Mouse (Mus musculus) CH12.LX (cell line): ENCODE results near the gene Apbb1ip. TPM values are rescaled to one million over a fixed set of nuclear protein-coding genes. Genes with fewer than 3 reads are reported as not detected.

Experiments used
- DNase-seq: peaks from one replicate; pipeline ENCODE4 v3.0.0-alpha.2; 2013; ENCODE audit errors: extremely low read depth
- H3K27ac ChIP-seq: 2 replicates; pipeline ENCODE4 v1.5.1; 2012; ENCODE audit warnings: low read depth, mild to moderate bottlenecking, control low read depth, moderate library complexity; ENCODE audit not compliant: insufficient read depth
- H3K27me3 ChIP-seq: replicated peaks from 2 replicates; pipeline ENCODE3; 2012; ENCODE audit warnings: inconsistent platforms
- H3K36me3 ChIP-seq, 2 experiments: replicated peaks in 1 of 2; 2 replicates each; pipeline versions ENCODE3 to v1.6.1; 2012; ENCODE audit warnings: inconsistent platforms in 1 of 2, low read length in 1 of 2, mild to moderate bottlenecking in 1 of 2, mixed read lengths in 1 of 2, moderate library complexity in 1 of 2; ENCODE audit not compliant: control insufficient read depth in 1 of 2, insufficient read depth in 1 of 2
- H3K4me1 ChIP-seq, 2 experiments: 2 replicates each; pipeline ENCODE4 v1.6.1; 2012; ENCODE audit warnings: inconsistent platforms in 1 of 2, moderate library complexity in 1 of 2; ENCODE audit not compliant: insufficient read depth in 2 of 2, control insufficient read depth in 1 of 2
- H3K4me2 ChIP-seq: 2 replicates; pipeline ENCODE4 v1.6.1; 2012; ENCODE audit warnings: low read depth, mild to moderate bottlenecking, control low read depth; ENCODE audit not compliant: poor library complexity, insufficient read depth, severe bottlenecking
- H3K4me3 ChIP-seq, 3 experiments: fragments of 150-350 bp in 1 of 3; sonication (generic) in 1 of 3; replicated peaks in 1 of 3; 2 replicates each; pipeline versions ENCODE3 to v1.5.1; 2011 to 2012; ENCODE audit warnings: low read depth in 2 of 3, low read length in 2 of 3, mild to moderate bottlenecking in 2 of 3, moderate library complexity in 2 of 3, control low read depth in 1 of 3, improper control_type of control experiment in 1 of 3, inconsistent platforms in 1 of 3, mixed read lengths in 1 of 3; ENCODE audit not compliant: poor library complexity in 1 of 3
- H3K79me2 ChIP-seq: replicated peaks from 2 replicates; pipeline ENCODE4 v1.6.1; 2012; ENCODE audit warnings: mild to moderate bottlenecking, moderate library complexity; ENCODE audit not compliant: control insufficient read depth, poor library complexity, insufficient read depth, severe bottlenecking; ENCODE audit errors: extremely low read depth
- H3K9ac ChIP-seq: 2 replicates; pipeline ENCODE4 v1.6.1; 2012; ENCODE audit warnings: low read depth, mild to moderate bottlenecking, control low read depth, moderate library complexity; ENCODE audit not compliant: insufficient read depth
- H3K9me3 ChIP-seq: replicated peaks from 2 replicates; pipeline ENCODE3; 2012; ENCODE audit warnings: low read length, inconsistent platforms, mixed read lengths
- CHD1 ChIP-seq: IDR thresholded peaks from 2 replicates; pipeline ENCODE4 v1.6.1; 2012; ENCODE audit warnings: low read depth, low read length, improper control_type of control experiment, inconsistent platforms
- CHD2 ChIP-seq: IDR thresholded peaks from 2 replicates; pipeline ENCODE4 v1.6.1; 2011; ENCODE audit warnings: low read length, improper control_type of control experiment
- E2F4 ChIP-seq: IDR thresholded peaks from 2 replicates; pipeline ENCODE4 v1.6.1; 2011; ENCODE audit warnings: low read depth, low read length, improper control_type of control experiment; ENCODE audit not compliant: insufficient replicate concordance
- EP300 ChIP-seq: IDR thresholded peaks from 2 replicates; pipeline ENCODE4 v1.6.1; 2011; ENCODE audit warnings: low read length, improper control_type of control experiment
- ETS1 ChIP-seq: conservative IDR thresholded peaks from 2 replicates; pipeline ENCODE4 v1.6.1; 2012; ENCODE audit warnings: low read depth, mild to moderate bottlenecking, inconsistent platforms, low read length, improper control_type of control experiment, moderate library complexity
- GABPA ChIP-seq: IDR thresholded peaks from 2 replicates; pipeline ENCODE4 v1.6.1; 2012; ENCODE audit warnings: low read depth, low read length, improper control_type of control experiment, inconsistent platforms; ENCODE audit not compliant: insufficient replicate concordance
- HCFC1 ChIP-seq: IDR thresholded peaks from 2 replicates; pipeline ENCODE4 v1.6.1; 2012; ENCODE audit warnings: low read depth, mild to moderate bottlenecking, inconsistent platforms, low read length, improper control_type of control experiment
- JUN ChIP-seq: IDR thresholded peaks from 2 replicates; pipeline ENCODE4 v1.6.1; 2011; ENCODE audit warnings: low read depth, mild to moderate bottlenecking, low read length, improper control_type of control experiment, moderate library complexity; ENCODE audit not compliant: insufficient read depth
- JUND ChIP-seq: conservative IDR thresholded peaks from 2 replicates; pipeline ENCODE4 v1.6.1; 2011; ENCODE audit warnings: low read depth, low read length, improper control_type of control experiment
- MEF2A ChIP-seq: IDR thresholded peaks from 2 replicates; pipeline ENCODE4 v1.6.1; 2014; ENCODE audit warnings: low read depth, mild to moderate bottlenecking, inconsistent platforms, low read length, improper control_type of control experiment, borderline replicate concordance
- MXI1 ChIP-seq: IDR thresholded peaks from 2 replicates; pipeline ENCODE4 v1.6.1; 2011; ENCODE audit warnings: mild to moderate bottlenecking, low read depth, low read length, improper control_type of control experiment
- MYC ChIP-seq: IDR thresholded peaks from 2 replicates; pipeline ENCODE4 v1.6.1; 2011; ENCODE audit warnings: low read depth, mild to moderate bottlenecking, improper control_type of control experiment, low read length
- POLR2AphosphoS2 ChIP-seq: IDR thresholded peaks from 2 replicates; pipeline ENCODE4 v1.6.1; 2011; ENCODE audit warnings: low read depth, low read length, improper control_type of control experiment
- RAD21 ChIP-seq: IDR thresholded peaks from 2 replicates; pipeline ENCODE4 v1.6.1; 2011; ENCODE audit warnings: low read depth, mild to moderate bottlenecking, low read length, improper control_type of control experiment, moderate library complexity
- RCOR1 ChIP-seq: conservative IDR thresholded peaks from 2 replicates; pipeline ENCODE4 v1.6.1; 2012; ENCODE audit warnings: low read depth, mild to moderate bottlenecking, inconsistent platforms, low read length, improper control_type of control experiment
- SIN3A ChIP-seq: IDR thresholded peaks from 2 replicates; pipeline ENCODE4 v1.6.1; 2012; ENCODE audit warnings: low read length, improper control_type of control experiment, inconsistent platforms
- SMC3 ChIP-seq: IDR thresholded peaks from 2 replicates; pipeline ENCODE4 v1.6.1; 2011; ENCODE audit warnings: low read depth, low read length, improper control_type of control experiment
- TBP ChIP-seq: conservative IDR thresholded peaks from 2 replicates; pipeline ENCODE4 v1.6.1; 2011; ENCODE audit warnings: low read depth, low read length, improper control_type of control experiment
- TCF12 ChIP-seq: IDR thresholded peaks from 2 replicates; pipeline ENCODE4 v1.6.1; 2014; ENCODE audit warnings: low read depth, mild to moderate bottlenecking, inconsistent platforms, low read length, improper control_type of control experiment
- UBTF ChIP-seq: IDR thresholded peaks from 2 replicates; pipeline ENCODE4 v1.6.1; 2012; ENCODE audit warnings: low read depth, mild to moderate bottlenecking, inconsistent platforms, low read length, improper control_type of control experiment, moderate library complexity
- USF2 ChIP-seq: conservative IDR thresholded peaks from 2 replicates; pipeline ENCODE4 v1.6.1; 2011; ENCODE audit warnings: low read depth, low read length, improper control_type of control experiment
- ZMIZ1 ChIP-seq: IDR thresholded peaks from 2 replicates; pipeline ENCODE4 v1.6.1; 2012; ENCODE audit warnings: low read depth, mild to moderate bottlenecking, inconsistent platforms, low read length, improper control_type of control experiment
- ZNF384 ChIP-seq: IDR thresholded peaks from 2 replicates; pipeline ENCODE4 v1.6.1; 2012; ENCODE audit warnings: low read depth, low read length, improper control_type of control experiment, inconsistent platforms
- dilution Hi-C: fragments of 300-500 bp; cut with MboI; formaldehyde crosslinking; loops from 2 replicates; pipeline ENCODE4 v1.14.3; 2020; ENCODE audit warnings: low sequenced_read_pairs; ENCODE audit not compliant: extremely low pct_unique_long_range_greater_than_20kb, extremely low pct_ligation_motif_present
- in situ Hi-C: fragments of 300-500 bp; cut with MboI; formaldehyde crosslinking; loops from 3 replicates; pipeline ENCODE4 v1.14.3; 2019; ENCODE audit warnings: low sequenced_read_pairs, low pct_ligation_motif_present, low pct_unique_long_range_greater_than_20kb, mixed read lengths
- polyA plus RNA-seq: library from polyadenylated mRNA; unstranded; fragments of >175 nt; gene quantifications from 2 replicates; pipeline ENCODE4 v1.2.1, GENCODE M21; 2012; ENCODE audit warnings: low read depth; ENCODE audit not compliant: insufficient read length
- total RNA-seq, 2 experiments: library from RNA; depleted of rRNA; stranded (reverse); fragments of 300-350 nt in 1 of 2; fragments of >200 nt in 1 of 2; gene quantifications; 2 replicates each; pipeline ENCODE4 v1.2.3; 2012 to 2014

Apbb1ip gene
- total and polyA plus RNA-seq, 3 experiments, result 3.5 to 59.9 (median 4.0) TPM

- H3K27me3 ChIP-seq, result no peaks in the 10 kb centered on the region
- peaks cover 7% of the 10 kb centered on the region for H3K9me3 ChIP-seq
- peak; percentile 48 for DNase-seq
- H3K27ac ChIP-seq, result no peak overlapping the region
- H3K79me2 ChIP-seq, result no peaks in the 10 kb centered on the region
- no peak overlapping the region; the same call in 1 of the 2 replicates for H3K4me2 ChIP-seq
- dilution Hi-C loops, result no loop called here
- H3K36me3 ChIP-seq, result no peaks in the 10 kb centered on the region
- H3K9ac ChIP-seq, result no peak overlapping the region
- TF ChIP-seq EP300 (peak; percentile 60), SIN3A (no peak), HCFC1 (no peak), ZNF384 (peak; percentile 87)
- TF ChIP-seq, all 38 proteins: peak for 2
- in situ Hi-C loops, result no loop called here
- Histone ChIP-seq H3K4me3 (no peak overlapping the region), H3K4me1 (peaks cover 2 to 23% of the 10 kb centered on the region in 2 experiments; a peak in 2 of 4 replicates)
These were observed 27.1 kb upstream of the Apbb1ip start for GRCm38 (mm10) chr2:22746785-22747184.

- TF ChIP-seq TBP (no peak), ETS1 (no peak), MEF2A (no peak), JUND (no peak), UBTF (no peak), USF2 (no peak)
- Histone ChIP-seq H3K4me1 (peaks cover 2 to 23% of the 10 kb centered on the region in 2 experiments; a peak in 2 of 4 replicates), H3K4me2 (0 out of 2 replicates have a peak overlapping the region, but pooled peaks have one; percentile 57), H3K9me3 (peaks cover 7% of the 10 kb centered on the region), H3K79me2 (no peaks in the 10 kb centered on the region), H3K27ac (no peak overlapping the region), H3K9ac (no peak overlapping the region), H3K36me3 (no peaks in the 10 kb centered on the region), H3K27me3 (no peaks in the 10 kb centered on the region), H3K4me3 (no peak overlapping the region)
- dilution Hi-C loops, result no loop called here
- DNase-seq, result no peak
- in situ Hi-C loops, result no loop called here
These were observed 26.0 kb upstream of the Apbb1ip start for GRCm38 (mm10) chr2:22747941-22748340.

DNA sequence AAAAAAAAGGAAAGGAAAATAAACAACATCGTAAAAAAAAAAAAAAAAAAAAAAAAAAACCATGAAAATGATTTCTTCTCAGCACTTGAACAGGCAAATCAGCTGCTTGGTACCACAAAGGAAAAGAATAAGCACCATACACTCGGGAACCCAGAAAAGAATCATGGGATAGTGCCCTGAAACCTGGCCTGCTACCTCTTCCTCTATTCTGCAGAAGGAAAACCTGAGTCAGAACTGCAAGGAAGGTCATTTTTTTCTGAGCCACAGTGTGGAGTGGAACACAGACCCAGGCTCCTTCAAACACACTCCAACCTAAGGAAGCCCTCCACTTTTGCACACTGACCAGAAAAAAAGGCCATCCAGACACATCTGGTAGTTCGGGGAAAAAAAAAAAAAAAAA, 24.1 kb upstream of the Apbb1ip start:
- TF ChIP-seq MXI1 (no peak), RCOR1 (no peak), UBTF (no peak), CHD1 (no peak), RAD21 (no peak), POLR2AphosphoS2 (no peak), ZMIZ1 (no peak), HCFC1 (no peak), CHD2 (no peak), USF2 (no peak), MYC (no peak), JUN (0 out of 2 replicates have a peak, but pooled peaks have one; percentile 21), JUND (peak; percentile 70), E2F4 (no peak), MEF2A (no peak), SMC3 (no peak), GABPA (no peak), SIN3A (no peak), ZNF384 (peak; percentile 74), EP300 (peak; percentile 69), TCF12 (no peak)
- H3K27me3 ChIP-seq, result no peaks in the 10 kb centered on the region
- dilution Hi-C loops, result no loop called here

More for the DNA sequence above, 24.1 kb upstream of the Apbb1ip start:
- peak; percentile 44 for DNase-seq
- H3K79me2 ChIP-seq, result no peaks in the 10 kb centered on the region
- no peak overlapping the region for H3K4me2 ChIP-seq
- H3K4me1 ChIP-seq, result peaks cover 2 to 23% of the 10 kb centered on the region in 2 experiments; a peak in 2 of 4 replicates
- H3K4me3 ChIP-seq, result no peak overlapping the region
- in situ Hi-C loops, result no loop called here
- H3K9ac ChIP-seq, result no peak overlapping the region
- peaks cover 2% of the 10 kb centered on the region for H3K9me3 ChIP-seq
- no peak overlapping the region for H3K27ac ChIP-seq
- no peaks in the 10 kb centered on the region for H3K36me3 ChIP-seq
